Mouse (Mus musculus) CH12.LX (cell line): ENCODE measurements at regions not wholly inside any gene's neighbourhood (a gene's known extent, or its start where the extent isn't known, plus 50 kb on each side); places are given as distances from the start of the nearest gene placed in this dataset.

Experiments used
- CTCF ChIP-seq, 2 experiments: IDR thresholded peaks in 1 of 2; conservative IDR thresholded peaks in 1 of 2; 2 replicates each; pipeline ENCODE4 v1.5.1; 2011 to 2012; ENCODE audit warnings: low read depth in 2 of 2, low read length in 2 of 2, improper control_type of control experiment in 1 of 2, inconsistent platforms in 1 of 2, mild to moderate bottlenecking in 1 of 2, moderate library complexity in 1 of 2
- EP300 ChIP-seq: IDR thresholded peaks from 2 replicates; pipeline ENCODE4 v1.6.1; 2011; ENCODE audit warnings: low read length, improper control_type of control experiment
- JUND ChIP-seq: conservative IDR thresholded peaks from 2 replicates; pipeline ENCODE4 v1.6.1; 2011; ENCODE audit warnings: low read depth, low read length, improper control_type of control experiment
- POLR2A ChIP-seq: IDR thresholded peaks from 2 replicates; pipeline ENCODE4 v1.6.1; 2011; ENCODE audit warnings: low read depth, mild to moderate bottlenecking, improper control_type of control experiment, low read length

DNA sequence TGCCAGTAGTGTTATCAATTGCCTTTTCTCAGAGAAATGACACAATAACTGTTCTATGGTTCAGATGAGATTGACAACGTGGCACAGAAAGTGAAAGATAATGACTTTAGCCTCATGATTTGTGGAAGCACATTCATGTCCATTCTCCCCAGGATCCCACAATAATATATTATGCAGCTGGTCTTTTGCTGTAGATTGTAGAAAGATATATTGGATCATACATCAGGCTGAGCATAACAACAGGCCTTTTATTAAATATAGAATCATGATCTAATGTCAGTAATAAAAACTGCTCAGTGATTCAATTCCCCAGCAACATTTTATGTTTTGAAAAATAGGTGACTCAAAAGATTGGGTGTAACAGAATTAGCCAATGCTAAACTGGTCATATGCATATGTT, 196.9 kb upstream of the Arsj start:
- TF ChIP-seq JUND (no peak), CTCF (conservative IDR thresholded peaks at IDR 0.05 in 1 of 2, IDR thresholded peaks at IDR 0.05 in 1 of 2; ENCODE audit: low read depth in 2 of 2, low read length in 2 of 2) (no peak), EP300 (no peak), POLR2A (no peak)
